Mouse (Mus musculus): ENCODE results near the gene Tipin. TPM values are rescaled to one million over a fixed set of nuclear protein-coding genes. Genes with fewer than 3 reads are reported as not detected.
"Not testable (repeated sequence)": the region's sequence is repeated elsewhere in the genome, so short reads cannot be mapped to it uniquely, and the experiment has no call there.

The Tipin gene
- polyA plus RNA-seq, 1 experiment from 2014 or later: 60.1 TPM

GRCm38 (mm10) chr9:64264813-64265212, 16.6 kb upstream of the Tipin start:
- Histone ChIP-seq H3K4me3 (ENCODE audit: low read depth, low read length) (no peak overlapping the region), H3K4me2 (ENCODE audit: low read depth, low read length) (no peak overlapping the region), H3K27me3 (ENCODE audit: control insufficient read depth, insufficient read depth, low read length) (no peaks in the 10 kb centered on the region), H3K27ac (ENCODE audit: low read depth, low read length) (no peak overlapping the region), H3K9ac (replicated peaks; ENCODE audit: low read depth, low read length) (no peak overlapping the region), H3K9me3 (ENCODE audit: control insufficient read depth, low read length) (no peaks in the 10 kb centered on the region), H3K4me1 (ENCODE audit: control insufficient read depth, insufficient read depth, low read length) (no peaks in the 10 kb centered on the region), H3K36me3 (ENCODE audit: control insufficient read depth, insufficient read depth, low read length) (no peaks in the 10 kb centered on the region)
- WGBS: 55% methylated on average over 1 of the region's 1 CpGs
- no peak for ATAC-seq (ENCODE audit: low read depth)

- ATAC-seq (ENCODE audit: low read depth): no peak
- H3K9me3 ChIP-seq (ENCODE audit: control insufficient read depth, low read length): no peaks in the 10 kb centered on the region
- no peak overlapping the region for H3K4me2 ChIP-seq (ENCODE audit: low read depth, low read length)
- no peak overlapping the region for H3K9ac ChIP-seq (replicated peaks; ENCODE audit: low read depth, low read length)
- no peak overlapping the region for H3K27ac ChIP-seq (ENCODE audit: low read depth, low read length)
- no peaks in the 10 kb centered on the region for H3K36me3 ChIP-seq (ENCODE audit: control insufficient read depth, insufficient read depth, low read length)
- H3K4me3 ChIP-seq (ENCODE audit: low read depth, low read length): no peak overlapping the region
- WGBS: 92% methylated on average over 1 of the region's 1 CpGs
- no peaks in the 10 kb centered on the region for H3K4me1 ChIP-seq (ENCODE audit: control insufficient read depth, insufficient read depth, low read length)
- H3K27me3 ChIP-seq (ENCODE audit: control insufficient read depth, insufficient read depth, low read length): no peaks in the 10 kb centered on the region
These were observed 14.2 kb upstream of the Tipin start for GRCm38 (mm10) chr9:64267231-64267630.

- Histone ChIP-seq H3K4me1 (ENCODE audit: control insufficient read depth, insufficient read depth, low read length) (no peaks in the 10 kb centered on the region), H3K4me3 (ENCODE audit: low read depth, low read length) (no peak overlapping the region), H3K36me3 (ENCODE audit: control insufficient read depth, insufficient read depth, low read length) (no peaks in the 10 kb centered on the region), H3K27me3 (ENCODE audit: control insufficient read depth, insufficient read depth, low read length) (no peaks in the 10 kb centered on the region), H3K27ac (ENCODE audit: low read depth, low read length) (no peak overlapping the region), H3K9me3 (ENCODE audit: control insufficient read depth, low read length) (no peaks in the 10 kb centered on the region), H3K4me2 (ENCODE audit: low read depth, low read length) (no peak overlapping the region), H3K9ac (replicated peaks; ENCODE audit: low read depth, low read length) (no peak overlapping the region)
- ATAC-seq (ENCODE audit: low read depth): no peak
- WGBS: 92% methylated on average over 10 of the region's 10 CpGs
These were observed 13.2 kb upstream of the Tipin start for GRCm38 (mm10) chr9:64268196-64268595.

GRCm38 (mm10) chr9:64268836-64269235, 12.5 kb upstream of the Tipin start:
- H3K9ac ChIP-seq (replicated peaks; ENCODE audit: low read depth, low read length); H3K36me3 ChIP-seq (ENCODE audit: control insufficient read depth, insufficient read depth, low read length); H3K9me3 ChIP-seq (ENCODE audit: control insufficient read depth, low read length); H3K27me3 ChIP-seq (ENCODE audit: control insufficient read depth, insufficient read depth, low read length); H3K27ac ChIP-seq (ENCODE audit: low read depth, low read length); H3K4me3 ChIP-seq (ENCODE audit: low read depth, low read length); ATAC-seq (ENCODE audit: low read depth); H3K4me2 ChIP-seq (ENCODE audit: low read depth, low read length); H3K4me1 ChIP-seq (ENCODE audit: control insufficient read depth, insufficient read depth, low read length): not testable (repeated sequence)
- 95% methylated on average over 8 of the region's 8 CpGs for WGBS

- 76% methylated on average over 3 of the region's 3 CpGs for WGBS
- no peak overlapping the region for H3K27ac ChIP-seq (ENCODE audit: low read depth, low read length)
- no peaks in the 10 kb centered on the region for H3K9me3 ChIP-seq (ENCODE audit: control insufficient read depth, low read length)
- ATAC-seq (ENCODE audit: low read depth): no peak
- no peak overlapping the region for H3K4me2 ChIP-seq (ENCODE audit: low read depth, low read length)
- no peaks in the 10 kb centered on the region for H3K36me3 ChIP-seq (ENCODE audit: control insufficient read depth, insufficient read depth, low read length)
- H3K4me1 ChIP-seq (ENCODE audit: control insufficient read depth, insufficient read depth, low read length): no peaks in the 10 kb centered on the region
- no peaks in the 10 kb centered on the region for H3K27me3 ChIP-seq (ENCODE audit: control insufficient read depth, insufficient read depth, low read length)
- no peak overlapping the region for H3K4me3 ChIP-seq (ENCODE audit: low read depth, low read length)
- H3K9ac ChIP-seq (replicated peaks; ENCODE audit: low read depth, low read length): no peak overlapping the region
These were observed 10.1 kb upstream of the Tipin start for GRCm38 (mm10) chr9:64271249-64271648.

- Histone ChIP-seq H3K4me2 (ENCODE audit: low read depth, low read length) (no peak overlapping the region), H3K4me1 (ENCODE audit: control insufficient read depth, insufficient read depth, low read length) (no peaks in the 10 kb centered on the region), H3K4me3 (ENCODE audit: low read depth, low read length) (no peak overlapping the region), H3K27me3 (ENCODE audit: control insufficient read depth, insufficient read depth, low read length) (no peaks in the 10 kb centered on the region), H3K9me3 (ENCODE audit: control insufficient read depth, low read length) (no peaks in the 10 kb centered on the region), H3K27ac (ENCODE audit: low read depth, low read length) (no peak overlapping the region), H3K9ac (replicated peaks; ENCODE audit: low read depth, low read length) (no peak overlapping the region), H3K36me3 (ENCODE audit: control insufficient read depth, insufficient read depth, low read length) (no peaks in the 10 kb centered on the region)
- WGBS: 40% methylated on average over 7 of the region's 7 CpGs
- no peak for ATAC-seq (ENCODE audit: low read depth)
These were observed 8.8 kb upstream of the Tipin start for GRCm38 (mm10) chr9:64272611-64273010.

GRCm38 (mm10) chr9:64273757-64274156, 7.6 kb upstream of the Tipin start:
- H3K4me2 ChIP-seq (ENCODE audit: low read depth, low read length): no peak overlapping the region
- H3K27me3 ChIP-seq (ENCODE audit: control insufficient read depth, insufficient read depth, low read length): no peaks in the 10 kb centered on the region
- H3K4me3 ChIP-seq (ENCODE audit: low read depth, low read length): no peak overlapping the region
- H3K9me3 ChIP-seq (ENCODE audit: control insufficient read depth, low read length): no peaks in the 10 kb centered on the region
- ATAC-seq (ENCODE audit: low read depth): no peak
- no peaks in the 10 kb centered on the region for H3K4me1 ChIP-seq (ENCODE audit: control insufficient read depth, insufficient read depth, low read length)
- no peak overlapping the region for H3K27ac ChIP-seq (ENCODE audit: low read depth, low read length)
- H3K36me3 ChIP-seq (ENCODE audit: control insufficient read depth, insufficient read depth, low read length): no peaks in the 10 kb centered on the region
- WGBS: 74% methylated on average over 4 of the region's 4 CpGs
- H3K9ac ChIP-seq (replicated peaks; ENCODE audit: low read depth, low read length): no peak overlapping the region

GRCm38 (mm10) chr9:64274291-64274690, 7.1 kb upstream of the Tipin start:
- no peak for ATAC-seq (ENCODE audit: low read depth)
- no peak overlapping the region for H3K4me2 ChIP-seq (ENCODE audit: low read depth, low read length)
- H3K36me3 ChIP-seq (ENCODE audit: control insufficient read depth, insufficient read depth, low read length): no peaks in the 10 kb centered on the region
- no peaks in the 10 kb centered on the region for H3K9me3 ChIP-seq (ENCODE audit: control insufficient read depth, low read length)
- no peak overlapping the region for H3K27ac ChIP-seq (ENCODE audit: low read depth, low read length)
- H3K4me1 ChIP-seq (ENCODE audit: control insufficient read depth, insufficient read depth, low read length): no peaks in the 10 kb centered on the region
- no peaks in the 10 kb centered on the region for H3K27me3 ChIP-seq (ENCODE audit: control insufficient read depth, insufficient read depth, low read length)
- no peak overlapping the region for H3K9ac ChIP-seq (replicated peaks; ENCODE audit: low read depth, low read length)
- H3K4me3 ChIP-seq (ENCODE audit: low read depth, low read length): no peak overlapping the region
- 84% methylated on average over 4 of the region's 4 CpGs for whole genome bisulfite sequencing

- Histone ChIP-seq H3K4me3 (ENCODE audit: low read depth, low read length) (no peak overlapping the region), H3K9ac (replicated peaks; ENCODE audit: low read depth, low read length) (no peak overlapping the region), H3K4me1 (ENCODE audit: control insufficient read depth, insufficient read depth, low read length) (no peaks in the 10 kb centered on the region), H3K27ac (ENCODE audit: low read depth, low read length) (no peak overlapping the region), H3K4me2 (ENCODE audit: low read depth, low read length) (no peak overlapping the region), H3K36me3 (ENCODE audit: control insufficient read depth, insufficient read depth, low read length) (no peaks in the 10 kb centered on the region), H3K27me3 (ENCODE audit: control insufficient read depth, insufficient read depth, low read length) (no peaks in the 10 kb centered on the region), H3K9me3 (ENCODE audit: control insufficient read depth, low read length) (no peaks in the 10 kb centered on the region)
- WGBS: 70% methylated on average over 1 of the region's 1 CpGs
- ATAC-seq (ENCODE audit: low read depth): no peak
These were observed 6.5 kb upstream of the Tipin start for GRCm38 (mm10) chr9:64274919-64275318.

GRCm38 (mm10) chr9:64277706-64278105, 3.7 kb upstream of the Tipin start:
- 71% methylated on average over 8 of the region's 8 CpGs for WGBS
- H3K27me3 ChIP-seq (ENCODE audit: control insufficient read depth, insufficient read depth, low read length): no peaks in the 10 kb centered on the region
- no peak for ATAC-seq (ENCODE audit: low read depth)

More at GRCm38 (mm10) chr9:64277706-64278105, 3.7 kb upstream of the Tipin start:
- Histone ChIP-seq H3K4me3 (ENCODE audit: low read depth, low read length) (no peak overlapping the region), H3K36me3 (ENCODE audit: control insufficient read depth, insufficient read depth, low read length) (no peaks in the 10 kb centered on the region), H3K4me1 (ENCODE audit: control insufficient read depth, insufficient read depth, low read length) (peaks cover 6% of the 10 kb centered on the region), H3K27ac (ENCODE audit: low read depth, low read length) (no peak overlapping the region), H3K9me3 (ENCODE audit: control insufficient read depth, low read length) (no peaks in the 10 kb centered on the region), H3K4me2 (ENCODE audit: low read depth, low read length) (no peak overlapping the region), H3K9ac (replicated peaks; ENCODE audit: low read depth, low read length) (no peak overlapping the region)
